Mouse (Mus musculus): ENCODE results near the gene Gm340. TPM values are rescaled to one million over a fixed set of nuclear protein-coding genes. Genes with fewer than 3 reads are reported as not detected.

Gene Gm340
- total and polyA plus RNA-seq, 3 experiments = 3.3 to 5.3 (median 4.5) TPM

DNA sequence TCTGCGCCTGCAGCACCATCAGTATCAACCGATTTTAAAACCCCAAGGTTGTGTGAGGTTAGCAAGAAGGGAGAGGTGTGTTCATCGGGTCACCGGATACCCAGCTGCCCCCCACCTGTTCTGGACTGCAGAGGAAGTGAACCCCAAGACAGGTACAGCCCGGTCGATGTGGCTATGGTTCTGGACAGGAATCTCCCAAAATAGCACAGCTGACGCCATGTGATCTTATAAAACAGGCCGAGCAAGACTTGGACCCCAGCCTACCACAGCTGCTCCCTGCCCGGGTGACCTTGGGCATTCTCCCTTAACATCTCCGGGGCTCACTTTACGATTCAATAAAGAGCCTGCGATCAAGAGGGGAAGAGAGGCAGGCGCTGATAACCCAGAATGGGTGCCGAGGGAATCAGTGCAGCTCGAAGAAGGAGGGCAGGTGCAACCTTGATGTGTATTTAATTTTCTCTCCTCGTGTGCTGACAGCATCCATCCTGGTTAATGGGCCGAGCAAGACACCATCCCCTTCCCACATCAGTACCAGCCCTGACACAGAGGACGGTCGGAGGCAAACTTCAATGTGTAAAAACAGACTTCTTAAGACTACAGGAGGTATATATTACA lies 36.7 kb downstream of the Gm340 start:
- H3K36me3 ChIP-seq (replicated peaks in 1 of 2; ENCODE audit: control insufficient read depth in 1 of 2, insufficient read depth in 1 of 2, low read length in 1 of 2) = no peaks in the 10 kb centered on the region
- H3K4me1 ChIP-seq (ENCODE audit: control insufficient read depth in 1 of 2, insufficient read depth in 2 of 2) = peaks cover 24 to 55% of the 10 kb centered on the region in 2 experiments
- TF ChIP-seq ZC3H11A (IDR thresholded peaks at IDR 0.05; ENCODE audit: low read depth, low read length) (no peak), USF1 (IDR thresholded peaks at IDR 0.05; ENCODE audit: low read depth, low read length) (no peak), ZKSCAN1 (IDR thresholded peaks at IDR 0.05; ENCODE audit: borderline replicate concordance, low read depth, low read length) (no peak), MXI1 (IDR thresholded peaks at IDR 0.05; ENCODE audit: low read depth, low read length) (no peak), ETS1 (conservative IDR thresholded peaks at IDR 0.05; ENCODE audit: low read depth, low read length) (no peak), CTCF (conservative IDR thresholded peaks at IDR 0.05 in 1 of 2, IDR thresholded peaks at IDR 0.05 in 1 of 2; ENCODE audit: low read depth in 2 of 2, low read length in 2 of 2) (no peak), E2F4 (IDR thresholded peaks at IDR 0.05; ENCODE audit: insufficient replicate concordance, low read depth, low read length) (no peak), CHD1 (IDR thresholded peaks at IDR 0.05; ENCODE audit: low read depth, low read length) (no peak), EP300 (IDR thresholded peaks at IDR 0.05; ENCODE audit: low read length) (no peak), GABPA (IDR thresholded peaks at IDR 0.05; ENCODE audit: insufficient replicate concordance, low read depth, low read length) (no peak), IRF4 (IDR thresholded peaks at IDR 0.05; ENCODE audit: low read depth, low read length) (no peak), KAT2A (IDR thresholded peaks at IDR 0.05; ENCODE audit: insufficient replicate concordance, low read length) (no peak), TCF12 (IDR thresholded peaks at IDR 0.05; ENCODE audit: low read depth, low read length) (no peak), CHD2 (IDR thresholded peaks at IDR 0.05; ENCODE audit: low read length) (no peak), HCFC1 (IDR thresholded peaks at IDR 0.05; ENCODE audit: low read depth, low read length) (no peak), MAZ (IDR thresholded peaks at IDR 0.05; ENCODE audit: low read depth, low read length) (no peak), USF2 (conservative IDR thresholded peaks at IDR 0.05; ENCODE audit: low read depth, low read length) (no peak), RAD21 (IDR thresholded peaks at IDR 0.05; ENCODE audit: low read depth, low read length) (no peak), JUND (conservative IDR thresholded peaks at IDR 0.05; ENCODE audit: low read depth, low read length) (no peak), ZMIZ1 (IDR thresholded peaks at IDR 0.05; ENCODE audit: low read depth, low read length) (no peak)
- no peaks in the 10 kb centered on the region for H3K9me3 ChIP-seq (replicated peaks; ENCODE audit: low read length)
- dilution Hi-C loops (cut with MboI; ENCODE audit: extremely low pct_ligation_motif_present, extremely low pct_unique_long_range_greater_than_20kb, low sequenced_read_pairs) = no loop called here
- in situ Hi-C loops (cut with MboI; ENCODE audit: low pct_ligation_motif_present, low pct_unique_long_range_greater_than_20kb, low sequenced_read_pairs) = no loop called here
- H3K9ac ChIP-seq (ENCODE audit: insufficient read depth, low read depth) = no peak overlapping the region
- H3K27ac ChIP-seq (ENCODE audit: insufficient read depth, low read depth) = no peak overlapping the region
- peaks cover 12% of the 10 kb centered on the region for H3K27me3 ChIP-seq (replicated peaks)
- no peaks in the 10 kb centered on the region for H3K79me2 ChIP-seq (replicated peaks; ENCODE audit: control insufficient read depth, extremely low read depth, insufficient read depth, poor library complexity, severe bottlenecking)
- H3K4me2 ChIP-seq (ENCODE audit: insufficient read depth, low read depth, poor library complexity, severe bottlenecking) = no peak overlapping the region
- no peak overlapping the region for H3K4me3 ChIP-seq (replicated peaks in 1 of 3; ENCODE audit: low read depth in 2 of 3, low read length in 2 of 3, poor library complexity in 1 of 3)
- no peak for DNase-seq (ENCODE audit: extremely low read depth)
